Mouse (Mus musculus) bone marrow, adult 2 months (tissue): ENCODE results near the gene Rrh. TPM values are rescaled to one million over a fixed set of nuclear protein-coding genes. Genes with fewer than 3 reads are reported as not detected.

Experiments used
- H3K27ac ChIP-seq: fragments of 200-500 bp; 2 replicates; pipeline ENCODE4 v1.5.1; 2012; ENCODE audit warnings: low read depth, mild to moderate bottlenecking, control low read depth, inconsistent platforms, low read length; ENCODE audit not compliant: control insufficient read depth, poor library complexity, insufficient read depth
- H3K4me1 ChIP-seq: fragments of 200-500 bp; 2 replicates; pipeline ENCODE4 v1.6.1; 2011; ENCODE audit warnings: low read length; ENCODE audit not compliant: control insufficient read depth, insufficient read depth
- H3K4me3 ChIP-seq: fragments of 200-500 bp; replicated peaks from 2 replicates; pipeline ENCODE3; 2011; ENCODE audit warnings: mild to moderate bottlenecking, low read depth, low read length, control low read depth; ENCODE audit not compliant: control insufficient read depth
- CTCF ChIP-seq: fragments of 200-500 bp; IDR thresholded peaks from 2 replicates; pipeline ENCODE4 v1.5.1; 2011; ENCODE audit warnings: low read length, control low read depth; ENCODE audit not compliant: control insufficient read depth, insufficient read depth
- POLR2A ChIP-seq: fragments of 200-500 bp; IDR thresholded peaks from 2 replicates; pipeline ENCODE4 v1.6.1; 2011; ENCODE audit warnings: low read depth, mild to moderate bottlenecking, control low read depth, low read length, borderline replicate concordance; ENCODE audit not compliant: control insufficient read depth
- WGBS: fragments of 180-500 bp; shearing (Covaris S2); methylation state at CpG from one replicate; pipeline ENCODE4 v1.1.7; 2018; 5-methylcytosine and 5-hydroxymethylcytosine counted together
- polyA plus RNA-seq: library from polyadenylated mRNA; stranded (reverse); fragments of >200 nt; gene quantifications from 2 replicates; pipeline ENCODE4 v1.2.4, GENCODE M21; 2011; ENCODE audit warnings: low replicate concordance; ENCODE audit not compliant: missing spikeins, insufficient read depth, insufficient read length

The Rrh gene
- polyA plus RNA-seq, 1 experiment, result not detected

GRCm38 (mm10) chr3:129835388-129835934 lies 13.1 kb upstream of the Rrh start, which contains the start of gene Cfi:
TSS of gene Cfi (plus strand) at chr3:129835884.
- no peaks in the 10 kb centered on the region for H3K4me1 ChIP-seq
- WGBS, result 57% methylated on average over 6 of the region's 6 CpGs
- no peak for TF ChIP-seq POLR2A
- TF ChIP-seq CTCF, result no peak
- no peak within 1 kb of the TSS for H3K4me3 ChIP-seq
- no peak within 1 kb of the TSS for H3K27ac ChIP-seq

- Histone ChIP-seq H3K4me1 (no peaks in the 10 kb centered on the region), H3K4me3 (peak within 1 kb of the TSS; percentile 98), H3K27ac (peak within 1 kb of the TSS; percentile 92)
- no peak for TF ChIP-seq CTCF
- 0 out of 2 replicates have a peak, but pooled peaks have one; percentile 14 for TF ChIP-seq POLR2A
- under 1% methylated on average over 60 of the region's 60 CpGs for WGBS
These were observed 8.7 kb upstream of the Rrh start, which contains the start of gene Gar1 for GRCm38 (mm10) chr3:129831035-129831568. TSS of gene Gar1 (minus strand) at chr3:129831396.

GRCm38 (mm10) chr3:129830626-129831025 lies 8.2 kb upstream of the Rrh start:
- peak overlapping the region; percentile 92 for H3K27ac ChIP-seq
- H3K4me1 ChIP-seq, result no peaks in the 10 kb centered on the region
- under 1% methylated on average over 45 of the region's 45 CpGs for WGBS
- H3K4me3 ChIP-seq, result peak overlapping the region; percentile 98
- TF ChIP-seq CTCF, result no peak
- TF ChIP-seq POLR2A, result no peak

- TF ChIP-seq CTCF, result no peak
- no peak for TF ChIP-seq POLR2A
- Histone ChIP-seq H3K27ac (no peak overlapping the region), H3K4me1 (no peaks in the 10 kb centered on the region), H3K4me3 (no peak overlapping the region)
- 75% methylated on average over 5 of the region's 5 CpGs for WGBS
These were observed 5.3 kb upstream of the Rrh start for GRCm38 (mm10) chr3:129827691-129828090.

GRCm38 (mm10) chr3:129826691-129827090 lies 4.3 kb upstream of the Rrh start:
- 82% methylated on average over 10 of the region's 10 CpGs for WGBS

GRCm38 (mm10) chr3:129824891-129825290 lies 2.5 kb upstream of the Rrh start:
- H3K4me1 ChIP-seq, result no peaks in the 10 kb centered on the region
- TF ChIP-seq POLR2A (no peak), CTCF (no peak)
- no peak overlapping the region for H3K27ac ChIP-seq
- 87% methylated on average over 10 of the region's 10 CpGs for WGBS
- H3K4me3 ChIP-seq, result no peak overlapping the region

More at GRCm38 (mm10) chr3:129826691-129827090, 4.3 kb upstream of the Rrh start:
- TF ChIP-seq POLR2A (no peak), CTCF (no peak)
- Histone ChIP-seq H3K4me1 (no peaks in the 10 kb centered on the region), H3K27ac (no peak overlapping the region), H3K4me3 (no peak overlapping the region)

GRCm38 (mm10) chr3:129824146-129824545 lies 1.8 kb upstream of the Rrh start:
- Histone ChIP-seq H3K4me3 (no peak overlapping the region), H3K4me1 (no peaks in the 10 kb centered on the region), H3K27ac (no peak overlapping the region)
- TF ChIP-seq CTCF, result no peak
- no peak for TF ChIP-seq POLR2A
- whole genome bisulfite sequencing, result 94% methylated on average over 4 of the region's 4 CpGs

GRCm38 (mm10) chr3:129823293-129823692 lies 906 bp upstream of the Rrh start:
- Histone ChIP-seq H3K27ac (no peak overlapping the region), H3K4me3 (no peak overlapping the region), H3K4me1 (no peaks in the 10 kb centered on the region)
- no peak for TF ChIP-seq POLR2A
- no peak for TF ChIP-seq CTCF
- 55% methylated on average over 5 of the region's 5 CpGs for WGBS
